Mouse (Mus musculus): ENCODE measurements around the gene 1500009C09Rik. TPM values are rescaled to one million over a fixed set of nuclear protein-coding genes. Genes with fewer than 3 reads are reported as not detected.
"Not testable (repeated sequence)": the region's sequence is repeated elsewhere in the genome, so short reads cannot be mapped to it uniquely, and the experiment has no call there.

1500009C09Rik gene
- polyA plus RNA-seq, 1 experiment: not detected

- no peaks in the 10 kb centered on the region for H3K36me3 ChIP-seq (ENCODE audit: control insufficient read depth, insufficient read depth)
- H3K27me3 ChIP-seq (ENCODE audit: control insufficient read depth, insufficient read depth, insufficient read length): no peaks in the 10 kb centered on the region
- H3ac ChIP-seq (ENCODE audit: control insufficient read depth, insufficient read length): no peak overlapping the region
- peak overlapping the region; percentile 82 for H3K4me2 ChIP-seq (ENCODE audit: low read depth)
- TF ChIP-seq MAX (IDR thresholded peaks at IDR 0.05; ENCODE audit: low read depth): no peak
- no peak for TF ChIP-seq SRF (IDR thresholded peaks at IDR 0.05; ENCODE audit: control insufficient read depth, insufficient read length, low read depth)
- TF ChIP-seq E2F4 (IDR thresholded peaks at IDR 0.05; ENCODE audit: insufficient read depth): no peak
- H3K79me2 ChIP-seq (ENCODE audit: control insufficient read depth, insufficient read depth): no peaks in the 10 kb centered on the region
- peak overlapping the region; percentile 57 for H3K4me3 ChIP-seq
Observed at GRCm38 (mm10) chr15:82243311-82243710, 8.9 kb upstream of the 1500009C09Rik start.

GRCm38 (mm10) chr15:82243742-82244114 is 8.5 kb upstream of the 1500009C09Rik start:
- H3K36me3 ChIP-seq (ENCODE audit: control insufficient read depth, insufficient read depth): no peaks in the 10 kb centered on the region
- H3ac ChIP-seq (ENCODE audit: control insufficient read depth, insufficient read length): peak overlapping the region; percentile 18
- TF ChIP-seq TCF3 (IDR thresholded peaks at IDR 0.05; ENCODE audit: insufficient read length, low read depth): no peak
- no peak for TF ChIP-seq MYOD1 (IDR thresholded peaks at IDR 0.05; ENCODE audit: control insufficient read depth in 1 of 3, insufficient read length in 2 of 3, low read depth in 2 of 3)
- TF ChIP-seq USF1 (IDR thresholded peaks at IDR 0.05; ENCODE audit: low read depth): no peak
- TF ChIP-seq SRF (IDR thresholded peaks at IDR 0.05; ENCODE audit: control insufficient read depth, insufficient read length, low read depth): no peak
- TF ChIP-seq TCF12 (IDR thresholded peaks at IDR 0.05; ENCODE audit: insufficient read depth, poor library complexity, severe bottlenecking): no peak
- TF ChIP-seq MAX (IDR thresholded peaks at IDR 0.05; ENCODE audit: low read depth): no peak
- peak overlapping the region; percentile 82 for H3K4me2 ChIP-seq (ENCODE audit: low read depth)
- H3K4me3 ChIP-seq: peak overlapping the region; percentile 57
- no peaks in the 10 kb centered on the region for H3K27me3 ChIP-seq (ENCODE audit: control insufficient read depth, insufficient read depth, insufficient read length)
- no peaks in the 10 kb centered on the region for H3K79me2 ChIP-seq (ENCODE audit: control insufficient read depth, insufficient read depth)

GRCm38 (mm10) chr15:82244115-82244804 is 7.9 kb upstream of the 1500009C09Rik start, which contains the start of gene Cenpm:
Gene Cenpm (minus strand): TSS chr15:82244748.
- Histone ChIP-seq H3K4me2 (ENCODE audit: low read depth) (peak within 1 kb of the TSS; percentile 89), H3K27me3 (ENCODE audit: control insufficient read depth, insufficient read depth, insufficient read length) (no peaks in the 10 kb centered on the region), H3ac (ENCODE audit: control insufficient read depth, insufficient read length) (peak within 1 kb of the TSS; percentile 18), H3K36me3 (ENCODE audit: control insufficient read depth, insufficient read depth) (no peaks in the 10 kb centered on the region), H3K4me3 (peak within 1 kb of the TSS; percentile 57), H3K79me2 (ENCODE audit: control insufficient read depth, insufficient read depth) (no peaks in the 10 kb centered on the region)
- TF ChIP-seq MAX (IDR thresholded peaks at IDR 0.05; ENCODE audit: low read depth): no peak
- TF ChIP-seq MYOD1 (IDR thresholded peaks at IDR 0.05; ENCODE audit: control insufficient read depth in 1 of 3, insufficient read length in 2 of 3, low read depth in 2 of 3): peak in 2 of 3 experiments; percentile 0 to 15
- TF ChIP-seq E2F4 (IDR thresholded peaks at IDR 0.05; ENCODE audit: insufficient read depth): peak; percentile 89
- no peak for TF ChIP-seq USF1 (IDR thresholded peaks at IDR 0.05; ENCODE audit: low read depth)
- no peak for TF ChIP-seq MYOG (IDR thresholded peaks at IDR 0.05; ENCODE audit: control insufficient read depth in 1 of 3, insufficient read depth in 1 of 3, insufficient read length in 2 of 3, low read depth in 2 of 3)
- no peak for TF ChIP-seq TCF3 (IDR thresholded peaks at IDR 0.05; ENCODE audit: insufficient read length, low read depth)
- TF ChIP-seq REST (IDR thresholded peaks at IDR 0.05; ENCODE audit: insufficient read depth, insufficient read length): no peak
- no peak for TF ChIP-seq TCF12 (IDR thresholded peaks at IDR 0.05; ENCODE audit: insufficient read depth, poor library complexity, severe bottlenecking)
- peak; percentile 55 for TF ChIP-seq POLR2AphosphoS2 (IDR thresholded peaks at IDR 0.05; ENCODE audit: insufficient read length, low read depth)
- TF ChIP-seq SRF (IDR thresholded peaks at IDR 0.05; ENCODE audit: control insufficient read depth, insufficient read length, low read depth): peak; percentile 61
- peak; percentile 67 for TF ChIP-seq POLR2A (IDR thresholded peaks at IDR 0.05; ENCODE audit: insufficient read length, low read depth)
- TF ChIP-seq CEBPB (IDR thresholded peaks at IDR 0.05; ENCODE audit: insufficient read depth, poor library complexity, severe bottlenecking): no peak

- H3K4me3 ChIP-seq: peak overlapping the region; percentile 57
- peak overlapping the region; percentile 18 for H3ac ChIP-seq (ENCODE audit: control insufficient read depth, insufficient read length)
- peak overlapping the region; percentile 89 for H3K4me2 ChIP-seq (ENCODE audit: low read depth)
- H3K27me3 ChIP-seq (ENCODE audit: control insufficient read depth, insufficient read depth, insufficient read length); H3K79me2 ChIP-seq (ENCODE audit: control insufficient read depth, insufficient read depth); H3K36me3 ChIP-seq (ENCODE audit: control insufficient read depth, insufficient read depth): not testable (repeated sequence)
Observed at GRCm38 (mm10) chr15:82244805-82245161, 7.4 kb upstream of the 1500009C09Rik start.

GRCm38 (mm10) chr15:82247131-82247776 is 4.9 kb upstream of the 1500009C09Rik start:
- Histone ChIP-seq H3K27me3 (ENCODE audit: control insufficient read depth, insufficient read depth, insufficient read length) (no peaks in the 10 kb centered on the region), H3K4me2 (ENCODE audit: low read depth) (no peak overlapping the region), H3K4me3 (no peak overlapping the region), H3K36me3 (ENCODE audit: control insufficient read depth, insufficient read depth) (no peaks in the 10 kb centered on the region), H3ac (ENCODE audit: control insufficient read depth, insufficient read length) (no peak overlapping the region), H3K79me2 (ENCODE audit: control insufficient read depth, insufficient read depth) (no peaks in the 10 kb centered on the region)
- no peak for TF ChIP-seq POLR2A (IDR thresholded peaks at IDR 0.05; ENCODE audit: insufficient read length, low read depth)
- TF ChIP-seq MYOD1 (IDR thresholded peaks at IDR 0.05; ENCODE audit: control insufficient read depth in 1 of 3, insufficient read length in 2 of 3, low read depth in 2 of 3): no peak
- no peak for TF ChIP-seq MAX (IDR thresholded peaks at IDR 0.05; ENCODE audit: low read depth)
- TF ChIP-seq POLR2AphosphoS2 (IDR thresholded peaks at IDR 0.05; ENCODE audit: insufficient read length, low read depth): no peak
- no peak for TF ChIP-seq USF1 (IDR thresholded peaks at IDR 0.05; ENCODE audit: low read depth)
- 0 out of 2 replicates have a peak, but pooled peaks have one; percentile 34 for TF ChIP-seq CEBPB (IDR thresholded peaks at IDR 0.05; ENCODE audit: insufficient read depth, poor library complexity, severe bottlenecking)
- TF ChIP-seq SRF (IDR thresholded peaks at IDR 0.05; ENCODE audit: control insufficient read depth, insufficient read length, low read depth): no peak

Measured in myocyte (in vitro differentiated cells).